Mouse (Mus musculus): Measurements from ENCODE around the gene Bcl7b.
A peak's percentile ranks its signal among the peaks of the same experiment; 100 is the strongest.

DNA sequence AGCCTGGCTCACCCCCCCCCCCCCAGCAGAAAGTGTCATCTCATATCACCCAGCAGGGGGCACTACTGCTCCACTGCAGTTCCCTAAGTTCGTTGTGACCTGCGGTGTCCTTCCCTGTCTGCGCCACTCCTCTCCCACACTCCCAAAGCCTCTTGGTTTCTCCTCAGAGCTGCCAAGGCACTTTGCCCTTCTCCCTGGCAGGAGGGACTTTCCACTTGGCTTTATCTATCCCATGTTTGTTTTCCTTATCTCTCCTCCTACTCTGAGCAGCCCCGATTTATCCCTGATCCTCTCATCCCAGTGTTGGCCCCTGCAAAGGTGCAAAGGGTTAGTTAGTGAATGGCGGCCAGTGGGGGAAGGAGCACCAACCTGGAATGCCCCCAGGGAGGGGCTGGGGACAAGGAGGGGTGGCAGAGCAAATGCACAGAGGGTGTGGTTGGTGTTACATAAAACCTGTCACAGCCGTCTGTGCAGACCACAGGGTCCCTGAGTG is 49.4 kb upstream of the Bcl7b start:
- TF ChIP-seq POLR2A (IDR thresholded peaks at IDR 0.05; ENCODE audit: borderline replicate concordance, extremely low read depth, insufficient read depth, insufficient read length, poor library complexity, severe bottlenecking) (no peak), CTCF (IDR thresholded peaks at IDR 0.05; ENCODE audit: borderline replicate concordance, extremely low read depth, insufficient read depth, insufficient read length) (peak; percentile 73)
